Mouse (Mus musculus): ENCODE data around the gene Cmtm7. TPM values are rescaled to one million over a fixed set of nuclear protein-coding genes. Genes with fewer than 3 reads are reported as not detected.

Gene Cmtm7
- polyA plus RNA-seq (2017; shearing (Covaris generic)): 100 to 1,000 TPM in 1 of 2 experiments, 10 to 100 TPM in 1; 90.6 to 114 TPM

DNA sequence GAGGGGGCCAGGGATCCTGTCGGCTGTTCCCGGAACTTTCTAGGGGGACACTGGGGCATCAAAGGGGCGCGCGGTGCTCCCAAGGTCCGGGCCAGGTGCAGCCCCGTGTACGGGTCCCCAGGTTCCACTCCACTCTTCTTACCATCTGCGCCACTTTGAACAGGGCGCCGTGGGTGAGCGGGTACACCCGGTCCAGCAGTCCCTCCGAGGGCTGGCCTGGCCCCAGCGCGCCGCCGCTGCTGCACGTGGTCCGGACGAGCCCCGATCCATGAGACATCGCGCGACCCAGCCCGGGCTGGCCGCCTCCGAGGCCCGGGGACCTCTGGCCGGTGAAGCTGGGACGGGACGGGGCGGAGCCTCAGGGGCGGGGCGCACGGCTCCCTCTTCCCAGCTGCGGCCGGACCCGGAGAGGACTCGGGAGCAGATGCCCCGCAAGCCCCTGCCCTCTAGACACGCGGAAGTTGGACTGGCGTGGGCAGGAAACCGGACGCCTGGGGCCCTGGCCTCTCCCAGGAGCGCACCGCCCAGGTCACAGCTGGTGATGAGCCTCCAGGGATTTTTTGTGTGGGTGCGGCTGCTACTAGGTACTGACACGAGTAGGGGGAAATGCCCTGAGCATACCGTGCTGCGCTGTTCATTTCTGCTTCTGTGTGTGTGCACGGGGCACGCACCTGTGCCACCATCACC lies at the start of gene Cmtm7:
Gene Cmtm7, minus strand, starts transcription at position 331 of the 687 bp plus-strand sequence.
- ATAC-seq: peak; percentile 76

DNA sequence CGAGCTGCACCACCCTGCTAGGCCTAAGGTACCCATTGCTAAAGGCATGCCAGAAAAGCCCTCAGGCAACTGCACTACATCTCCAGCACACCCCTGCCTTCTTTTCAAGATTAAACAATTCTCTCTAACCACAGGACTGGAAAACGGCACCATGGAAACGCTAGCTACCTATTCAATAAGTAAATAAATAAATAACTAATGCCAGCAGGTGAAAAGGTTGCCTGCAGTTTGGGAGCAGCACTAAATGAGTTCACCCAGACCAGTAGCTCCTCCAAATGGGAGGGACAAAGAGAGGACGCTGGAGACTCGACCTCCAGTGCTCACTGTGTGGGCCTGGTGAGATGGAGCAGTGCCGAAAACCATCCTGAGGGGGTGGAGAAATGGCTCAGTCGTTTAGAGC lies 48.7 kb upstream of the Cmtm7 start:
- ATAC-seq: no peak

DNA sequence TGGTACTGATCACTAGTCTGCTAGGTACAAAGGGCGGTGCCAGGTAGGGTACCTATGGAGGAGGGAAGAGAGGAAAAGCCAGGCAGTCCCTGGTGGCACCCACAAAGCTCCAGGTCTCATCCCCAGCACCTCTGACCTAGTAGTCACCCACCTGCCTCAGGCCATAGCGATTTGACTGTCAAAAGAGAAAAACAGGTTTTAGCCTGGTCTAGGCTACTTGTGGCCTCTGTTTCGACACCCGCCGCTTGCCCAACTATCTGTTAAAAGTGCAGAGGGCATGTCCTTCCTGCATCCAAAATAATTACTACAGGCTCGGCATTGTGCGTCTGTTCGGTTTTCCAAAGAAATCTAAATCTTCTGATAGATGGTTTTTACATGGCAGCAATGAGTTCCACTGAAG lies 48.0 kb upstream of the Cmtm7 start:
- ATAC-seq: no peak

GRCm38 (mm10) chr9:114828377-114828776 lies 46.7 kb upstream of the Cmtm7 start:
- no peak for ATAC-seq

DNA sequence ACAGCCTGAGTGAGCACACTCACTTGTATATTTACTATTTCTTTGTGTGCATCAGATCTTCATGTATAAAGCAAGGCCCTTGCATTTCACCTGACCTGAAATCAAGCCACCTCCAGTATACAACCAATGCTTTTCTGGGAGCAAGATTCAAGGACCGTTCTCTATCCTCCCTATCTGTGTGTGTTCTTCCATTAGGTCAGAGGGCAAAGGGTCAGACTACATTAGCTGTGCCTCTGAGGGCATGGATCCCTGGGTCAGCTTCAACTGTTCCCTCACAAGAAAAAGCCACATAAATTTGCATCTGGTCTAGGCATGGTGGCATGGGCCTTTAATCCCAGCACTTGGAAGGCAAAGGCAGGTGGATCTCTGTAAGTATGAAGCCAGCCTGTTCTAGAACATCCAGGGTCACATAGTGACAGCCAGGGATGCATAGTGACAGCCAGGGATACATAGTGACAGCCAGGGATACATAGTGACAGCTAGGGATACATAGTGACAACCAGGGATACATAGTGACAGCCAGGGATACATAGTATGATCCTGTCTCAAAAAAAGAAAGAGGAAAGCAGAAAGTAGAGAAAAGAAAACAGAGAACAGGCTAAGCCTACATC lies 45.7 kb upstream of the Cmtm7 start:
- no peak for ATAC-seq

DNA sequence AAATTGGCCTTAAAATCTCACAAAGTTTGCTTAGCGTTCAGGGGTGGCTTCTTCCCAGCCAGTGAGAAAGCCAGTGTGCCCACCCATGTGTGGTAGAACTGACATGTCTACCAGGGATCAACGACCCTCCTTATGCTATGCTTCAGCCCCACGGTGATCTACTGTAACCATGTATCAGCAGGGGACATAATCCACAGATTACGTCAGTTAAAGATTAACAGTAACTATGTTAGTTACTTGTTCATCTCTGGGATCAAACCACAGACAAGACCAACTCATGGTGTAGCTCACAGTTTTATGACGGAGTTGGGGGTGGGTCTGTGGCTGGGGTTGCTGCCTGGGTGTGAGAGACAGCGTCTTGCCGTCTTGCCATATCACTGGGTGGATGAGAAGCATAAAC lies 42.5 kb upstream of the Cmtm7 start:
- ATAC-seq: no peak

DNA sequence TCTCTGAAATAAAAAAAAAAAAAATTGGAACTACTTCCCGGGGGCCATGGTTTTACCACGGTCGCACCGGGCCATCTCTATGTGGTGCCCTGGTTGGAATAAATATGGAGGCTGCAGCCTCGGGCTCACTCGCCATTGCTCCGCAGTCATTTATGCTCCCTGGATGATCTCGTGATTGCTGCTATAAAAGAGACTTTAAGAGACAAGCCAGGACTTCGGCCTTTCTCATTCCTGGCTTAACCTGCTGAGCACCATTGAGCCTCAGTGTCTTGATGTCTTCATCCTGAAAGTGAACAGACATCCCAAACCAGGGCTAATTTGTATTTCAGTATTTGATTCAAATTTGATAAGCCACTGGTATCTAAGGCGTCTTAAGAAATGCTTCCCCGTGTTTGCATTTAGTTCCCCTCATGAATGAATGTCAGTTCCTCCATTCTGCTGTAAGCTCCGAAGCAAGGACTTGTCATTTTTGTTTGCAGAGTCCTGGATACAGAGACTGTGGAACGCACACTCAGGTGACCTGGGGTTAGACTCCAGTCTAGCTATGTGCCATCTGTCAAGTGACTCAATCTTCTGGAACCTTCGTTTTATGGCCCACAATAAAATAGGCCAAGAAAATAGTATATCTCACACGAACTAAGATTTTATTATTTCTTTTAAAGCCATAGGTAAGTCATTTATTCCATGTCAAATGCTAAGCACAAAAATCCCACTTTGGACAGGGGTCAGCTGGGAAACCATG lies 40.1 kb upstream of the Cmtm7 start:
- ATAC-seq: no peak

DNA sequence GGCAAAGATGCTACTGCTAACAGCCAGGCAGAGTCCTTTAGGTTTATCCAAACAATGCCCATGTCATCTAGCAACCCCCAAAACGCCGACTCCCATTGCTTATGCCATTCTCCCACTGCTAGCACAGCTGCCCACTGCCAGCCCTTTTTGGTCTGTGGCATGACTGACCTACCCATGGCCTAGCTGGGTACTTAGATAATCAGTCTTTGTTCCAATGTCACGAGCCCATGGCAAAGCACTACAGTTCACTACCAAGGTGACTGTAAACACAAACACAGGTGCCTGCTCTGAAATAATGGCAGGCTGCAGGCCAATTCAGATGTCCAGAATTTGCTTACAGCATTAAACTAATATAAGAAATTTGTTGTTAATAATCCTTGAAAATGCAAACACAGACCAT lies 37.3 kb upstream of the Cmtm7 start:
- ATAC-seq: no peak

DNA sequence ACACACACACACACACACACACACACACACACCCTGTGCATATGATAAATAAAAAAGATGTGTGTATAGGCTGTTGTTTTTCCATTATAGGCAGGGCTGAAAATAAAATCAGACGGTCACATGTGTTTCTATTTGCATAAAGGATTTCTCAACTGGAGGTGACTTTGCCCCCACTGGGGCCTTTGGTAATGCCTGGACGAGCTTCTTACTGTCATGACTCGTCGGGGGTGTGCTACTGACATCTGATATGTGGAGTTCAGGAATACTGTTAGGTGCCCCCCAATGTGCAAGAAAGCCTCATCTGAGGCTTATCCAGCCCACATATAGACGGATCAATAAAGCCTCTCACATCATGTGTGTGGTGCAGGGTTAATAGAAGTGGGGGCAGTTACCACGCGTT lies 35.4 kb upstream of the Cmtm7 start:
- ATAC-seq: no peak

DNA sequence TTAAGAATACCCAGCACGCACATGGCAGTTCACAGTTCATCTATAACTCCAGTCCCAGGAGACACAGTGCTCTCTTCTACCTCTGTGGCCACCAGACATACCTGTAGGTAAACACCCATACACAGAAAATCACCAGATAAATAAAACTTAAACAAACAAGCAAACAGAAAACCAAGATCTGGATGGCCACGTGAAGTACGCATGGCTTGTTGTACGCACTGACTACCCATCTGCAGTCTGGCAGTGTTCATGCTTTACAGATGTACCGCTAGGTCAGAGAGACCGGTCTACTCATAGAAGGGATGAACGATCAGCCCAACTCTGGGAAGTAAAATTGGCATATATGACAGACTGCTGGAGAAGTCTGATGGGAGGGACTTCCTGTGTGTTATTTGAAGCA lies 34.5 kb upstream of the Cmtm7 start:
- ATAC-seq: no peak

- ATAC-seq: peak; percentile 68
Observed at GRCm38 (mm10) chr9:114815315-114815714, 33.7 kb upstream of the Cmtm7 start.

GRCm38 (mm10) chr9:114812001-114812400 lies 30.3 kb upstream of the Cmtm7 start:
- ATAC-seq: no peak

DNA sequence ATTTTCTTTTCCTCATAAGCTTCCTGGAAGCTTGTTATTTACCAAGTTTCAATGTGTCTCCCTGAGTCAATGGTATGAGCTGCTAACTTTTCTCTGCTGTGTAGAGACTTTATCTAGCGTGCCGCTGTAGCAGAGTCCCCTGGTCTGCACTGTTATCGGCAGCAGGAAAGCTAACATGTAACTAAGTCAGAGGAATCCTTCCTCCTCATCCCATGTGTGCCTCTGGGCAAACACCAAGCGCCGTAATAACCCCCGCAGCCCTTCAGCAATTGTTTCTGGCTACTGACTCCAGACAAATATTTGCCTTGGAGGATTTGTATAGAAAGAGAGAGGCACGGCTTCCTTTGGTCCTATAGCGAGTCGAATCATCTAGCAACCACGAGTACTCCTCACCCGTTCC lies 29.2 kb upstream of the Cmtm7 start:
- ATAC-seq: no peak

GRCm38 (mm10) chr9:114808671-114809070 lies 27.0 kb upstream of the Cmtm7 start:
- no peak for ATAC-seq

DNA sequence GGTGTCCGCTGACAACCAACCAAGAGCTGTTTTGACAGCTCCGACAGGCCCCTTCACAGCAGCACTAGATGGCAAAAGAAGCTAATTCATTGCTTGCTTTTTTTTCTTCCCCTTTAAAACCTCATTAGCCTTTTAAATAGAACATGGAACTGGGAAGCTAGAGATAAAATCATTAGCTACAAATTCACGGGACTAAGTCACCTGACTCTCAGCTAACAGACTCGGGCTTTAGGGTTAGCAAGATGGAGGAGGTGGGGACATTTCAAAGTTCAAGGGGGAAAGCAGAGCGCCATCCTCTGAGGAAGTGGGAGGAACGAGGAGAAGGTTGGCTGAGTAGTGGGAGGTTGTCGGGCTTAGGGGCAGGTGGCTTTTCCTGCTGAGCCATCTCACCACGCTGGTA lies 25.6 kb upstream of the Cmtm7 start:
- ATAC-seq: no peak

DNA sequence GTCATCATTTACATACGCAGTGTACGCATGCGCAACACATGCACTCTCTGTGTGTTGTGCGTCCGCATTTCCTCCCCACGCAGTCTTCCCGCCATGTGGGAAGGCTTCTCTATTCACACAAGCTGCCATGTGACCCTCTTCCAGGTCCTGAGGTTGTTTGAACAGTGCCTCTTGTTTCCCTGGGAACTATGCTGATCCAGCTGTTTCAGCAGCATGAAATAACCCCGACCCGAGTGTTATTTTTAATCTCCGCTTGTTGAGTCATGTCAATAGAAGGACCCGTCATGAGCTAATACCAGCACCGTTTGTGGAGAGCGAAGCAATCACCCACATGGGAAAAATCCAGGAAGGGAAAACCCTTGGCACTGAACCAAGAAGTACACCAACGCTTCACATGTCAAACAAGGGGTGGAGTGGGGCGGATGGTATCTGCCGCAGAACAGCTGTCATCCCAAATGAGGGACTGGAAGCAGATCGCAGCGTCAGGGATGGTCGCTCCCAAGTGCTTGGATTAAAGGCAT lies 23.6 kb upstream of the Cmtm7 start:
- no peak for ATAC-seq

DNA sequence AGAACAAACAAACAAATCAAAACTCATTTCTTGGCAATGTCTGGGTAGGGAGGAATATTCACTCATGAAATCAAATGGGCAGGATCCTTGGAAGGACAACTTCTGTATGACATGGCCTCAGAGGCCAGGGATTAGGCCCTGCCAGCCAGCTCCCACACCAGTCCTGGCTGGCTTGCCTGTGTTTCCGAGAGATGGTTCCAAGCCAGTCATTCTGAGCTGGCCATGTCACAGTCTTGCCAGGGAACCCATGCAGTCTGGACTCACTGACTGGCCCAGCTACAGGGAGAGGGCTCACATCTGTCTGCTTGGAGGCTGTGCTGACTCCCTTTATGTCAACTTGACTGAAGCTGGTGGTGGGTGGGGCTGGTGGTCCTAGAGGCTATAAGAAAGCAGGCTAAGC lies 20.5 kb upstream of the Cmtm7 start:
- no peak for ATAC-seq

DNA sequence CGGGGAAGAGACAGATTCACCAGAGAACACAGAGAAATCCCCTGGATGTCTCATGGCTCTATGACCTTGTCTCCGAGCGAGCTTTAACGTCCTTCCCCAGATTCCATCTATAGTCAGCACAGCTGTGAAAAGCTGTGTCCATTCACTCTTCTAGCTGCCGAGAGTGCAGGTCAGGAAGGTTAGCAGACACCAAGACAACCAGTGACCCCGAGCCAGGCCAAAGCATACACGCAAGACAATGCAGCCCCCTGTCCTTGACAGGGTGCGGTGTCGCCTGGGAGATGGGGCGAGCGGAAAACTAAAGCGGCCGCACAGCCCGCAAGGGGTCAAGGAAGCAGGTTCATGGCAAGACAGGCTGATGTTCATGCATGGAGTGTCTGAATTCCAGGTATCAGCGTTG lies 19.6 kb upstream of the Cmtm7 start:
- ATAC-seq: no peak

- ATAC-seq: no peak
Observed at GRCm38 (mm10) chr9:114799498-114800107, 17.9 kb upstream of the Cmtm7 start.

- no peak for ATAC-seq
Observed at GRCm38 (mm10) chr9:114798845-114799244, 17.2 kb upstream of the Cmtm7 start.

GRCm38 (mm10) chr9:114797329-114798004 lies 15.8 kb upstream of the Cmtm7 start:
- peak; percentile 63 for ATAC-seq

GRCm38 (mm10) chr9:114796473-114797050 lies 14.9 kb upstream of the Cmtm7 start:
- ATAC-seq: no peak
